Mouse (Mus musculus) lung, adult 18-20 months (tissue): ENCODE measurements at regions not wholly inside any gene's neighbourhood (a gene's known extent, or its start where the extent isn't known, plus 50 kb on each side); places are given as distances from the start of the nearest gene placed in this dataset.

Experiments
- DNase-seq, 2 experiments: peaks; one replicate each; pipeline ENCODE4 v3.0.0; 2022; ENCODE audit warnings: mixed read lengths in 2 of 2

DNA sequence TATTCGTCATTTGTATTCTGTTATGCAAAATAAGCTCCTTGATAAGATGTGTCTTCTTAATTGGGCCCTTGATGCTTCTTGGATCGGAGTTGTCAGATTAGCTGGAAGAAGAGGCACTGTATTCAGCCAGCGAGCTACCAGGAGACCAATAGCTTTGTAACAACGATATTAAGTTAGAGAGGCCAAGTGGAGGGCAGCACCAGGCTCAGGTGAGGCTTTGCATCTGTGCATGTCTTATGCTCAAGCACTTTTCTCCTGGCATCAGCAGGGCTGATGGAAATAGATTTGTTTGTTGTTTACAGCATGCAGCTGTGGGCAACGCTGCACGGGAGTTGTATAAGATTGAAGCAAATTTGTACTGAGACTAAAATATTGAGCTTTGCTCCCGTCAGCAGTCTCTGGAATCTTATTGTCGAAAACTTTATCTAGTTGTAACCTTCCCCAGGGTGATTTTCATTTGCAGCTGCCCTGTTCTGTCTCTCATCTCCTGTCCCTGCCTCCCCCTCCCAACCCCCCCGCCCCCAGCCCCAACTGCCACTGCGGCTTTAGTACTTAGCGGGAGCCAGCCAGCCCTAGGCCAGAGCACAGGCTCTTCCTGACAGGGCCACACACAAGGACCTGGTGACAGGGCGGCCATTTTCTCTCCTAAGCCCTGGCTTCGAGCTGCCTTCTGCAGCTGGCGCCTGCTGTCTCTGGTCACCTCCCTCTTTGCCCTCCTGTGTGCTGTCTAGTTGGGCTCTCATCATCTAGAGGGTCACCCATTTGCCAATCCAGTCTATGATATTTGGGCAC is 247.3 kb downstream of the Tshz3 start:
- DNase-seq = no peak

- no peak for DNase-seq
Measured at GRCm38 (mm10) chr7:36949511-36949910, 251.6 kb downstream of the Tshz3 start.

GRCm38 (mm10) chr7:36955376-36955775 is 257.5 kb downstream of the Tshz3 start:
- no peak for DNase-seq

- DNase-seq = no peak
Measured at GRCm38 (mm10) chr7:36958255-36958654, 260.3 kb downstream of the Tshz3 start.

GRCm38 (mm10) chr7:36971772-36972171 is 273.9 kb downstream of the Tshz3 start:
- DNase-seq = no peak

GRCm38 (mm10) chr7:36973654-36974320 is 275.9 kb downstream of the Tshz3 start:
- DNase-seq = no peak

DNA sequence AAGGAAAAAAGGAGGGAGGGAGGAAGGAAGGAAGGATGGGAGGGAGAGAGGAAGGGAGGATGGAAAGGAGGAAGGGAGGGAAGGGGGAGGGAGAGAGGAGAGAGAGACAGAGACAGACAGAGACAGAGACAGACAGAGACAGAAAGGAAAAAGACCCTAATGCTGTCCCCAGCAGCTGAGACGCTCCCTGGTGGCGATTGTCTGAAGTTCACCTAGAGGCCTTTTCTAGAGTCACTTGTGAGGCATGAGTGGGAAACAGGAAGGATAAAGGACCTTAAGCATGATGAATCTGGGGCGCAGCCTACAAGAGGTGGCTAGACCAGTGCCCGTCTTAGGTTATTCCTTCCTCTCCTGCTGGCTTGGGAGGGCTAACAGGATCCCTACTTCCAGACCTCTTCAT is 276.7 kb downstream of the Tshz3 start:
- DNase-seq = no peak

- DNase-seq = no peak
Measured at GRCm38 (mm10) chr7:36975475-36975874, 277.6 kb downstream of the Tshz3 start.

DNA sequence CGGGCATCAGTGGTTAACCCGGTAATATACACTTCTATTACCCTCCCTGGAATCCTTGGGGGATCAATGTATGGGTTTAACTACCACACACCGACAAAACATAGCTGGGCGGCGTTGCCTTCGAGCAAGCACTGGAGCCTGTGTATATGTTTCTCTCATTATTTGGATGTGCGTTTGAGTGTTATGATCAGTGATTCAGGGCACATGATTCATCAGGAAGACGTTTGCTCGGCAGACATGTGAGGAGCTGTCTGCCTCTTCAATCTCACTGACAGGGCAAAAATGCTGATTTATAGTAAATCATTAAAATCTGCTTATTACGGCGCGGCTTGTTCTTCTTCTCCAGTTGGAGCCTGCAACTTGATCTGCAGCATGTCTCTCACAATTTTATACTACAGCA is 279.9 kb downstream of the Tshz3 start:
- no peak for DNase-seq

DNA sequence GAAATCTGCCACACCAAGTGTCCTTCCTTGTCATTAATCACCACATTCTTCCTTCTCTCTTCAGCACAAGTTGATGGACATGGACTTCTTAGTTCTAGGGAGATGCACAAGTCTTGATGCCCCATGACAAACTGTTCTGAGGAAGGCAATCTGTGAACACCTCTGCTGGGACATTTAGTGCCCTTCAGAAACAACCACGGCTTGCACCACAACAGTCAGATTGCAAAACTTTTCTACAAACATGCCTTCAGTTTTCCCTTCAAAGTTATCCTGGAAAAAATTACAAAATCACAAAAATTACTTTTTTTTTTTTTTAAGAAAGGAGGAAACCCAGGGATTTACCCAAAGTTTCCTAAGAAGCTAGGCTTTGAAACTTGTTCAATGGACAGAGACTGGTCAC is 291.5 kb downstream of the Tshz3 start:
- DNase-seq = no peak

DNA sequence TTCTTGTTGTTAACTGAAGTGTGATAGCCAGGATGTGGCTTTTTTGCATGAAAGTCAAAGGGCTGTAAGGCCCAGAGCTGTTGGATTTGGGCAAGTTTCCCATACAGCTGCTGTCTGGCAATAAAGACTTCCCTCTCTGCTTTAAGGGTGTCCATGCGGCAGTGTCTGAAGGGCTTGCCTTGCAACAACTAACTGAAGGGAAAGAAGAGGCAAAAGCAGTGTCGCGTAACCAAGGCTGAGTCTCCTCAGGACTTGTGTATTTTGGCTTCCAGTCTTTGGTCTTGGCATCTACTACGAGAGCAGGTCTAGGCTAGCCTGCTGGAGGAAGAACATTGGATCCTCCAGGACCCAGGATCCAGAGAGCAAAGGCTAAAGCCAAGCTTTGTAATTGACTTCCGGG is 306.7 kb downstream of the Tshz3 start:
- peak in 1 of 2 experiments; percentile 2 for DNase-seq

GRCm38 (mm10) chr7:37005701-37006100 is 307.8 kb downstream of the Tshz3 start:
- no peak for DNase-seq

GRCm38 (mm10) chr7:37006921-37007320 is 309.0 kb downstream of the Tshz3 start:
- DNase-seq = peak in 1 of 2 experiments; percentile 2

- DNase-seq = peak; percentile 12 to 32
Measured at GRCm38 (mm10) chr7:37011180-37011754, 313.3 kb downstream of the Tshz3 start.

GRCm38 (mm10) chr7:37020078-37020477 is 322.2 kb downstream of the Tshz3 start:
- DNase-seq = no peak

GRCm38 (mm10) chr7:37024501-37025025 is 326.6 kb downstream of the Tshz3 start:
- DNase-seq = no peak

- DNase-seq = no peak
Measured at GRCm38 (mm10) chr7:37064582-37065458, 366.9 kb downstream of the Tshz3 start.

DNA sequence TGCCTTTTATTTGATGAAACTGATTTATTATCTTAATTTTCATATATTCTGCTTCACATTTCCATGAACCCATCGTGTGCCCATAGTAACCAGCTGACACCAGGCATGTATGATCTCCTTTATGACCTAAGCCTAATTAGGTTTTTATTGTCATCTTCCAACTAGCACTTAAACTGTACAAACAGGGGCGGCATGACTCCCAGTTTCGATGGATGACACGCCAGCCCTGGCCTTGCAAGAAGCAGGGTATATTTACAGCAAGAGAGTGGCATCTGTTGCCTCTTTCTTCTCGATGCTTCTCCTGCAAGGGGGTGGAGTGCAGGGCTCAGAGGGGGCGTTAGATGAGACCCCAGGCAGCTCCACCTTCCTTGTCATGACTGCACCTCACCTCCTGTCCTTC is 379.8 kb downstream of the Tshz3 start:
- no peak for DNase-seq

DNA sequence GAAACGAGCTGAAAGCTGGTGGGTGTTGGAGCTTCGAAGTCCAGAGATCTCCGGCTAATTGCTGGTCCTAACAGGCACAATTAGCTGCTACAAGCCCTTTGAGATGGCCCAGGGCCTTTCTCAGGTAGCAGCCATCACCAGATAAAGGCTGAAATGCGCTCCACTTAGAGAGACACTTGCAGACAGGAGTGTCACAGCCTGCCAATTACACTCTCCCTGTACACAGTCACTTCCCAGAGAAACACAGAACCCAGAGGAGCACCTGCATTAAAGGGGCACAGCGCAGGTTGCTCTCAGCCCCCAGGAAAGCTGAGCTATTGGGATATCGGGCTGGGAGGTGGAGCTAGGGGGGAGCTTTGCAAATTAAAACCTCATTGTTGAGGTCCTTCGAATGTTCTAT is 380.2 kb downstream of the Tshz3 start:
- no peak for DNase-seq

- DNase-seq = no peak
Measured at GRCm38 (mm10) chr7:37089726-37090125, 391.8 kb downstream of the Tshz3 start.

GRCm38 (mm10) chr7:37092572-37092971 is 394.7 kb downstream of the Tshz3 start:
- DNase-seq = no peak

GRCm38 (mm10) chr7:37093721-37094120 is 395.8 kb downstream of the Tshz3 start:
- no peak for DNase-seq

GRCm38 (mm10) chr7:37095839-37096238 is 397.9 kb downstream of the Tshz3 start:
- no peak for DNase-seq
